Mouse (Mus musculus): ENCODE measurements around the gene Ttpal. TPM values are rescaled to one million over a fixed set of nuclear protein-coding genes. Genes with fewer than 3 reads are reported as not detected.

Ttpal gene
- total RNA-seq, 2 experiments from 2014 or later = 66.3 to 68.8 TPM

- DNase-seq (ENCODE audit: low spot score in 2 of 2) = no peak
Observed at GRCm38 (mm10) chr2:163590996-163591395, 11.1 kb upstream of the Ttpal start.

- no peak for DNase-seq (ENCODE audit: low spot score in 2 of 2)
Observed at GRCm38 (mm10) chr2:163592084-163592483, 10.0 kb upstream of the Ttpal start.

GRCm38 (mm10) chr2:163593636-163594282 is 8.4 kb upstream of the Ttpal start:
- no peak for DNase-seq (ENCODE audit: low spot score in 2 of 2)

- DNase-seq (ENCODE audit: low spot score in 2 of 2) = no peak
Observed at GRCm38 (mm10) chr2:163595119-163595518, 7.0 kb upstream of the Ttpal start.

GRCm38 (mm10) chr2:163596057-163596872 is 5.8 kb upstream of the Ttpal start:
- no peak for DNase-seq (ENCODE audit: low spot score in 2 of 2)

GRCm38 (mm10) chr2:163596873-163597155 is 5.3 kb upstream of the Ttpal start:
- DNase-seq (ENCODE audit: low spot score in 2 of 2) = no peak

GRCm38 (mm10) chr2:163597661-163598060 is 4.5 kb upstream of the Ttpal start:
- peak in 1 of 2 experiments; percentile 34 for DNase-seq (ENCODE audit: low spot score in 2 of 2)

- peak; percentile 57 to 73 for DNase-seq (ENCODE audit: low spot score in 2 of 2)
Observed at GRCm38 (mm10) chr2:163599226-163599625, 2.9 kb upstream of the Ttpal start.

- DNase-seq (ENCODE audit: low spot score in 2 of 2) = no peak
Observed at GRCm38 (mm10) chr2:163601066-163601465, 1.0 kb upstream of the Ttpal start.

GRCm38 (mm10) chr2:163601712-163602100 is 408 bp upstream of the Ttpal start:
- DNase-seq (ENCODE audit: low spot score in 2 of 2) = no peak

GRCm38 (mm10) chr2:163606161-163606560 is 4.0 kb downstream of the Ttpal start:
- DNase-seq (ENCODE audit: low spot score in 2 of 2) = no peak

- DNase-seq (ENCODE audit: low spot score in 2 of 2) = no peak
Observed at GRCm38 (mm10) chr2:163608008-163608407, 5.9 kb downstream of the Ttpal start.

- no peak for DNase-seq (ENCODE audit: low spot score in 2 of 2)
Observed at GRCm38 (mm10) chr2:163609281-163609975, 7.3 kb downstream of the Ttpal start.

GRCm38 (mm10) chr2:163611176-163611575 is 9.1 kb downstream of the Ttpal start:
- no peak for DNase-seq (ENCODE audit: low spot score in 2 of 2)

- no peak for DNase-seq (ENCODE audit: low spot score in 2 of 2)
Observed at GRCm38 (mm10) chr2:163613206-163613605, 11.1 kb downstream of the Ttpal start.

GRCm38 (mm10) chr2:163613990-163614389 is 11.9 kb downstream of the Ttpal start:
- DNase-seq (ENCODE audit: low spot score in 2 of 2) = no peak

GRCm38 (mm10) chr2:163615401-163615800 is 13.3 kb downstream of the Ttpal start:
- DNase-seq (ENCODE audit: low spot score in 2 of 2) = no peak

GRCm38 (mm10) chr2:163615906-163616651 is 14.0 kb downstream of the Ttpal start:
- no peak for DNase-seq (ENCODE audit: low spot score in 2 of 2)

- DNase-seq (ENCODE audit: low spot score in 2 of 2) = no peak
Observed at GRCm38 (mm10) chr2:163616652-163617227, 14.6 kb downstream of the Ttpal start.

GRCm38 (mm10) chr2:163617232-163617863 is 15.2 kb downstream of the Ttpal start:
- DNase-seq (ENCODE audit: low spot score in 2 of 2) = no peak

- no peak for DNase-seq (ENCODE audit: low spot score in 2 of 2)
Observed at GRCm38 (mm10) chr2:163617874-163618273, 15.8 kb downstream of the Ttpal start.

Data from left cerebral cortex, adult 18-20 months (tissue).